Mouse (Mus musculus) limb, embryonic 14.5 days (tissue): Measurements from ENCODE around the gene Zfp961. TPM values are rescaled to one million over a fixed set of nuclear protein-coding genes. Genes with fewer than 3 reads are reported as not detected.

Experiments used
- ATAC-seq: fragments of 200-750 bp; cut with Nextera tagmentation; 2 replicates; pipeline ENCODE4 v1.8.0; 2017; ENCODE audit warnings: low read depth, moderate number of reproducible peaks, moderate TSS enrichment; ENCODE audit not compliant: low FRiP score
- DNase-seq: peaks from one replicate; pipeline ENCODE4 v3.0.0-alpha.2; 2015; ENCODE audit warnings: low spot score
- H3K27ac ChIP-seq: fragments of 300-500 bp; sonication (generic); replicated peaks from 2 replicates; pipeline ENCODE4 v1.5.1; 2014; ENCODE audit warnings: low read depth, mild to moderate bottlenecking, low read length, moderate library complexity, mixed read lengths
- H3K27me3 ChIP-seq: fragments of 300-500 bp; sonication (generic); 2 replicates; pipeline ENCODE4 v1.6.1; 2014; ENCODE audit warnings: low read length, mixed read lengths; ENCODE audit not compliant: control insufficient read depth, insufficient read depth
- H3K36me3 ChIP-seq: fragments of 300-500 bp; sonication (generic); 2 replicates; pipeline ENCODE4 v1.6.1; 2014; ENCODE audit warnings: mild to moderate bottlenecking, low read length, moderate library complexity, mixed read lengths; ENCODE audit not compliant: control insufficient read depth, insufficient read depth
- H3K4me1 ChIP-seq: fragments of 300-500 bp; sonication (generic); 2 replicates; pipeline ENCODE4 v1.6.1; 2014; ENCODE audit warnings: antibody characterized with exemption, low read length, mixed read lengths; ENCODE audit not compliant: control insufficient read depth, insufficient read depth
- H3K4me2 ChIP-seq: fragments of 300-500 bp; sonication (generic); replicated peaks from 2 replicates; pipeline ENCODE4 v1.6.1; 2014; ENCODE audit warnings: low read depth, mild to moderate bottlenecking, low read length, moderate library complexity; ENCODE audit not compliant: severe bottlenecking
- H3K4me3 ChIP-seq: fragments of 300-500 bp; sonication (generic); replicated peaks from 2 replicates; pipeline ENCODE4 v1.5.1; 2014; ENCODE audit warnings: low read length
- H3K9ac ChIP-seq: fragments of 300-500 bp; sonication (generic); 2 replicates; pipeline ENCODE4 v1.6.1; 2014; ENCODE audit warnings: mild to moderate bottlenecking, low read depth, low read length, moderate library complexity; ENCODE audit not compliant: severe bottlenecking
- H3K9me3 ChIP-seq: fragments of 300-500 bp; sonication (generic); 2 replicates; pipeline ENCODE4 v1.6.1; 2016; ENCODE audit warnings: low read length; ENCODE audit not compliant: control insufficient read depth
- POLR2A ChIP-seq: fragments of 200-500 bp; IDR thresholded peaks from 2 replicates; pipeline ENCODE4 v1.8.0; 2012; ENCODE audit warnings: inconsistent platforms, mild to moderate bottlenecking, moderate library complexity, borderline replicate concordance; ENCODE audit not compliant: insufficient read depth, insufficient read length; ENCODE audit errors: extremely low read depth
- WGBS: fragments of 180-500 bp; shearing (Covaris S2); extraction: QIAGEN DNeasy Blood & Tissue Kit; methylation state at CpG from one replicate; pipeline ENCODE4 v1.1.7; 2014; 5-methylcytosine and 5-hydroxymethylcytosine counted together
- polyA plus RNA-seq, 2 experiments: library from polyadenylated mRNA; depleted of rRNA in 1 of 2; stranded (reverse) in 1 of 2; unstranded in 1 of 2; fragments of >200 nt; fragmentation: Nextera tagmentation in 1 of 2; extraction: Ambion mirVana in 1 of 2; gene quantifications; 2 replicates each; pipeline versions ENCODE4 v1.2.1 to v1.2.3; 2012 to 2014

The Zfp961 gene
- polyA plus RNA-seq, 2 experiments: 15.5 to 18.9 TPM

- no peak for TF ChIP-seq POLR2A
- no peak overlapping the region for H3K4me2 ChIP-seq
- no peak overlapping the region for H3K4me3 ChIP-seq
- no peaks in the 10 kb centered on the region for H3K9me3 ChIP-seq
- DNase-seq: no peak
- no peaks in the 10 kb centered on the region for H3K27me3 ChIP-seq
- no peak for ATAC-seq
- H3K4me1 ChIP-seq: no peaks in the 10 kb centered on the region
- no peak overlapping the region for H3K9ac ChIP-seq
- H3K27ac ChIP-seq: no peak overlapping the region
- no peaks in the 10 kb centered on the region for H3K36me3 ChIP-seq
- WGBS: 86% methylated on average over 1 of the region's 1 CpGs
These were observed 91.7 kb downstream of the Zfp961 start for GRCm38 (mm10) chr8:72042493-72042892.

Other genes with a start within 250 kb of the Zfp961 start
- gene B3gnt3, start 249.2 kb upstream of the Zfp961 start, polyA plus RNA-seq (2012; rRNA removed): 1.1 and 1.5 TPM in 2 replicates
- gene B3gnt3, start 249.2 kb upstream of the Zfp961 start, polyA plus RNA-seq (2014; fragmentation: Nextera tagmentation; extraction: Ambion mirVana): 0.67 and 0.77 TPM in 2 replicates
- gene Fcho1, start 225.3 kb upstream of the Zfp961 start, polyA plus RNA-seq (2012; rRNA removed): 10.4 and 11.0 TPM in 2 replicates
- gene Fcho1, start 225.3 kb upstream of the Zfp961 start, polyA plus RNA-seq (2014; fragmentation: Nextera tagmentation; extraction: Ambion mirVana): 3.3 and 3.6 TPM in 2 replicates
- gene Zfp709, start 69.0 kb upstream of the Zfp961 start, polyA plus RNA-seq (2012; rRNA removed): 1.9 and 2.3 TPM in 2 replicates
- gene Zfp709, start 69.0 kb upstream of the Zfp961 start, polyA plus RNA-seq (2014; fragmentation: Nextera tagmentation; extraction: Ambion mirVana): 7.9 and 9.0 TPM in 2 replicates
- 3.4 and 5.5 TPM in 2 replicates for gene Zfp882, start 42.4 kb upstream of the Zfp961 start, polyA plus RNA-seq (2012; rRNA removed)
- 5.7 TPM in 2 replicates for gene Zfp882, start 42.4 kb upstream of the Zfp961 start, polyA plus RNA-seq (2014; fragmentation: Nextera tagmentation; extraction: Ambion mirVana)
- gene Zfp617, start 42.4 kb upstream of the Zfp961 start, polyA plus RNA-seq (2012; rRNA removed): 11.2 and 14.9 TPM in 2 replicates
- 19.7 and 21.2 TPM in 2 replicates for gene Zfp617, start 42.4 kb upstream of the Zfp961 start, polyA plus RNA-seq (2014; fragmentation: Nextera tagmentation; extraction: Ambion mirVana)
- 0.65 and 0.93 TPM in 2 replicates for gene Cyp4f18, start 58.6 kb downstream of the Zfp961 start, polyA plus RNA-seq (2012; rRNA removed)
- 0.88 and 2.6 TPM in 2 replicates for gene Cyp4f18, start 58.6 kb downstream of the Zfp961 start, polyA plus RNA-seq (2014; fragmentation: Nextera tagmentation; extraction: Ambion mirVana)
- not detected in 2 replicates for gene Olfr372, start 90.2 kb downstream of the Zfp961 start, polyA plus RNA-seq (2012; rRNA removed)
- gene Olfr372, start 90.2 kb downstream of the Zfp961 start, polyA plus RNA-seq (2014; fragmentation: Nextera tagmentation; extraction: Ambion mirVana): not detected in 2 replicates
- gene Olfr373, start 132.1 kb downstream of the Zfp961 start, polyA plus RNA-seq (2012; rRNA removed): not detected in 2 replicates
- gene Olfr373, start 132.1 kb downstream of the Zfp961 start, polyA plus RNA-seq (2014; fragmentation: Nextera tagmentation; extraction: Ambion mirVana): not detected in 2 replicates
- gene Olfr374, start 156.0 kb downstream of the Zfp961 start, polyA plus RNA-seq (2012; rRNA removed): not detected in 2 replicates
- gene Olfr374, start 156.0 kb downstream of the Zfp961 start, polyA plus RNA-seq (2014; fragmentation: Nextera tagmentation; extraction: Ambion mirVana): 0.14 and 0.23 TPM in 2 replicates
- 311 and 395 TPM in 2 replicates for gene Tpm4, start 183.9 kb downstream of the Zfp961 start, polyA plus RNA-seq (2012; rRNA removed)
- gene Tpm4, start 183.9 kb downstream of the Zfp961 start, polyA plus RNA-seq (2014; fragmentation: Nextera tagmentation; extraction: Ambion mirVana): 579 and 584 TPM in 2 replicates
- 85.2 and 142 TPM in 2 replicates for gene Rab8a, start 210.2 kb downstream of the Zfp961 start, polyA plus RNA-seq (2012; rRNA removed)
- gene Rab8a, start 210.2 kb downstream of the Zfp961 start, polyA plus RNA-seq (2014; fragmentation: Nextera tagmentation; extraction: Ambion mirVana): 84.4 and 89.0 TPM in 2 replicates
- 0.28 and 0.37 TPM in 2 replicates for gene Hsh2d, start 238.6 kb downstream of the Zfp961 start, polyA plus RNA-seq (2012; rRNA removed)
- 0.10 and 0.11 TPM in 2 replicates for gene Hsh2d, start 238.6 kb downstream of the Zfp961 start, polyA plus RNA-seq (2014; fragmentation: Nextera tagmentation; extraction: Ambion mirVana)